Mouse (Mus musculus) adipocyte (in vitro differentiated cells): ENCODE data around the gene Pex11a.

Experiments used
- DNase-seq: peaks from one replicate; pipeline ENCODE4 v3.0.0-alpha.2; 2016; ENCODE audit warnings: low spot score

The Pex11a gene

DNA sequence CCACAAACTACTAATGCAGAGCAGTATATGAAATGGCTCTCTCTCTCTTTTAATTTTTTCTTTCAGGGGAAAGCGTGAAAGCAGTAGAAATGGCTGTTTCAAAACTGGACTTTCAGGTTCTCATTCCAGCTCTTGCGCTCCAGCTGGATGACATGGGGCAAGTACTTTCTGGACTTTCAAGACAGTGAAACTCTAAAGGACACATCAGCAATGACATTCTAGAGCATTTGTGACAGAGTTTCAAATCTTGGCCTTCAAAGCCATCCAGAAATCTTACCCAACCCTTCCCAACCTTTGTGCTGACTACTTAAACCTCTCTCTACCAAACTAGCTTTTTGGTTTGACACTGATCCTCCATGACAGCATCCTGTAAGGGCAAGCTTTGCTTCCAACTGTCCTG lies 4.0 kb downstream of the Pex11a start:
- DNase-seq, result peak; percentile 38

DNA sequence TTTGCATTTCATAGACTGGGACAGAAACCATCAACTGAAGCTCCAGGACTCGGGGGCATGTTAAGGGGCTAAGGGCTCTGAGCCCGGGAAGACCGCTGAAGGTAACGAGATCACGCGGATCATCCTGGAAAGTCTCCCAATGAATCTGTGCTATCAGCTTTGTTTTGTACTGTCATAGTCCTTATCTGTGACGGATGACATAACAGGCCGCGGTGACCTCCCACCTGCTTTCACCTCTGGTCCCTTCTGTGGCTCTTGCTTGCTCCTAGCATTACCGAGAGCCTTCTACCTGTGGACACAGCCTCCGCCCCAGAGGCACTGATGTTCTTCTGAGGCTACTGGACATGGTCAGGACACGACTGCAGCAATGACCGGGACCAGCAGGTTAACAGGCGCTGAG lies 6.4 kb downstream of the Pex11a start:
- DNase-seq, result no peak

DNA sequence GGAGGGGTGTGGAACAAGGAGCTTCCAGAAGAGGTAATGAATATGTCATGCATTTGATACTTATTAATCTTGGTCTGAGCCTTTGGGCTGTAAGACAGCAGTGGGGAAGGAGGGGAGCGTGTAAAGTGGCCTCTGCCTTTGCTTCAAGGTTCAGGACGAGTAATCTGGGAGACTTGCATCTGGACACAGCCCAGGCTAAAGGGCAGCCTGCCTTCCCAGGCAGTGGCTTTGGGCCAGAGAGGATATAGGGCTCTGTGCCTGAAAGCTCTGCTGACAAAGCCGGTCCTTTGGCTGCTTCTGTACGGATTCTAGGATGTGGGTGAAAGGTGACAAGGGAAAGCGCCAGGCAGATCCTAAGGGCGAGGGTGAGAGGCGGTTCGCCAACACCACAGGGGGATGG lies 8.4 kb downstream of the Pex11a start:
- peak; percentile 96 for DNase-seq

DNA sequence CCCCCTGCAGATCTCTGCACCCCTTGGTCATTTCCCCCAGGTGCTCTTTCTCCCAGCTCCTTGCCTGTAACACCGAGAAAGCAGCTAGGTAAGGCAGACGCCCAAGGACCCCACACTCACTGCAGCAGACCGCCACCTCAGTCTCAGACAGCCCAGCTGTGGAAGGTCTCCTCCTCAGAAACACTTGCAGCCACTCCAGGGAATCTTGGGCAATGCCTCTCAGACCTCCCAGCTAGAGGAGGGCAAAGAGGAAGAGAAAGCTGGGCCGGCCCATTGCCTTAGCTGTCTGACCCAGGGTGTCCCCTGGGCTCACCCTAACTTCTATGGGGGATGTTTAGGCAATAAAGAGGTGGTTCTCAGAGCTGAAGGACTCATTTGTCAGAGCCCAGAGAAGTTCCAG lies 10.3 kb downstream of the Pex11a start, which contains the start of gene Plin1:
Plin1 (minus strand) TSS at position 282 of the 400 bp plus-strand sequence.
- peak; percentile 88 for DNase-seq

DNA sequence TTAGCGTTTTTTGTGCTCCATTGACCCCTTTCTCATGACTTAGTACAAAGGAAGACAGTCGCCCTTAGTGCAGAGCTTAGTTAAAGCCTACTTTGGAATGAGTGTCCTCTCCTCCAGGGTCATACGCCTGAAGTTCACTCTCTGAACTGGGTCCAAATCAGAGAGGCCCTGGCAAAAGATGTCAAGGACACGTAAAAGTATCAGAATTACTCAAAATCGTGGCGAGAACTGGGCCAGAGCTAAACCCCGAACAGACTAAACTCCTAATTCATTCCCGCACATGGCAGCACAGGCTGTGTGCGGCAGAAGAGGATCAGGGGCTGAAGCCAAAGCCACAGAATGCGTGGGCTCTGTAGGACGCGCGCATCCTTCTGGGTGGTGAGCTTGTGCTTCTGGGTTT lies 11.5 kb downstream of the Pex11a start:
- peak; percentile 44 for DNase-seq

DNA sequence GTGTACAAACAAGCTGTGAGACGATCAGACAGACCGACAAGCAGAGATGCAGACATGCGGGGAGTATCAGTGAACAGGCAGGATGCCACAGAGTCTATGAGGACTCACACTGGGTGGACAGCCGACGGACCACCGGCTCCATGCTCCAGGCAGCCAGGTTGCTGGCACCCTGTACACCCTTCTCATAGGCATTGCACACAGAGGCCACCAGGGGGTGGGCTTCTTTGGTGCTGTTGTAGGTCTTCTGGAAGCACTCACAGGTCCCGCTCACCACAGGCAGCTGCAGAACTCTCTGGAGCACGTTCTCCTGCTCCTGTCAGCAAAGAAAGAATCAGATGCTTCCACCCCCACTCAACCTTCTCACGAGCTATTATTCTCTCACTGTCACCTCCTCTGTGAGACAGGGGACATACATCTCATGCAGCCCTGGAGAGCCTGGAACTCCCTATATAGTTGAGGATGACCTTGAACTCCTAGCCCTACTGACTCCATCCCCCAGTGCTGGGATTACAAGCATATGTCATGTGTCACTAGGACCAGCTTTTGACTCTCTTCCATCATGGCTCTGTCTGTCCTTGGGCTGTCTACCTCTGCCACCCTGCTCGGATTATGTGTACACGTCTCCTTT lies 13.1 kb downstream of the Pex11a start:
- peak; percentile 60 for DNase-seq

DNA sequence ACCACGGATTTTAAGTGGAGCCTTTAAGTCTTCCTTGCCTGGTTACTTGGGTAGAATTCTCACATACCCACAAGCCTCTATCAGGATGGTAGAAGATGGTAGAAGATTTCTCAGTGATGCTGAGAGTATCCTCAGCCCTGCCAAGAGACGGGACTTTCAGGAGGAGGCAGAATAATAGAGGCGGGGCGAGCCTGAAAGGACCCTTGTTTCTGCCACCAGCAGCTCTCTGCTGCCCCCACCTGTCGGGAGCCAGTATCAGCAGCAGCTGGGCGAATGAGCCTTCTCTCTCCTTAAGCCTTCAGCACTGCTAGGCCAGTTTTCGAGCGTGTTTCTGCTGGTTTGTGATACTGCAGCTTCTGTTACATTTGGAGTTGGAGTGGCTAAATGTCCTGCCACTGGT lies 13.8 kb downstream of the Pex11a start:
- DNase-seq, result peak; percentile 72

DNA sequence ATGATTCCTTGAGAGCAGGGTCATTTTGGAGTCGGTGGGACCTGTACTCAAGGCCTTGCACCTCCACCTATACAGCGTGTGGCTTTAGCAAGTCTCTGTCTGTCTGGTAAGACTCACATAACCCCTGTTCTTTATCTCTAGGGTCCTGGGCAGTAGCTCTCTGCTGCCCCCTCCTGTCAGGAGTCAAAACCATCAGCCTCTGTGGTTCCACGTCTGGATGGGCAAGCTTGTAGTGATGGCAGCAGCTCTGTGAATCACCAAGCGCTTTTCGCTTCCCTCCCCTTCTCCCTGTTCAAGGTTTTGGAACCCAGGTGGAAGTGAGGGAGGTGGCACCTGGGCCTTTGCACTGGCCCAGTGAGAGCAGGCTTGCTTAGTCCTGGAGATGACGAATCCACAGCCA lies 14.7 kb downstream of the Pex11a start:
- peak; percentile 77 for DNase-seq

DNA sequence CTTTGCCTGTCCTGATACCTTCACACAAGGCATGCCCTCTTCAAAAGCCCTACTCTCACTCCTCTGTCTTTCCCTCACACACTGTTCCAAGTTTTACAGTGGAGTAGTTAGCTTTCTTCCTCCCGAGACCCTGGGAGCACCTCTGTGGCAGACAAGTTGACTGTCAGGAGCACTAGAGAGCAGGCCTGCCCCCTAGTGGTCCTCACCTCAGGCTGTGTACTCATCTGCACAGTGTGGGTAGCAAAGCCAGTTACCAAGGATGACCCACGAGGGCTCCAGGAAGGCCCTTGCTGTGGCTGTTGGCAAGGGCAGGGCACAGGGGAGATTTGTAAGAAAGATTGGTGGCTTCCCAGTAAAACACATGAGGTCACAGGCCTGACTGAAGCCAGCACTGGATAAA lies 15.8 kb downstream of the Pex11a start:
- peak; percentile 70 for DNase-seq

DNA sequence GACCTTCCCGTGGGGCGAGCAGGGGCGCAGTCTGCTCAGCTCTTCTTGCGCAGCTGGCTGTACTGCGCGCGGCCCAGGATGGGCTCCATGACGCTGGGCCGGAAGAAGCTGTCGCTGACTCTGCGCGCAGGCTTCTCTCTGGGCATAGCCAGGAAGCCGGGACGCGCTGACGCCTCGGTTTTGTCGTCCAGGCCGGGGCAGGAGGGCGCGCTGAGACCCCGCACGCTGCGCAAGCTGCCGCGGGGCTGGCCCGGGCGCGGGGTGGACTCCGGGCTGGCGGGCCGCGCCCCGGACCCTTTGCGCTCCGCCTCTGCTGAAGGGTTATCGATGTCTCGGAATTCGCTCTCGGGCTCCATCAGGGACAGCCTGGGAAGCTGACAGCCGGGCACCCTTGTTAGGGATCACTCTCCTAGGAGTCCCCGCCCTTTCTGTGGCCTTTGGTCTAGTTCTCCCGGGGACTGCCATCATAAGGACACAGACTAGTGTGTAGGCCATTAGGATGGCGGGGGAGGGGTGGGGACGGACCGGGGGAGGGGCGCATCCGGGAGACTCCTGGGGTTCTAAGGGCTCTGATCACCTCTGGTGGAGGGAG lies 21.4 kb downstream of the Pex11a start:
- DNase-seq, result peak; percentile 76

DNA sequence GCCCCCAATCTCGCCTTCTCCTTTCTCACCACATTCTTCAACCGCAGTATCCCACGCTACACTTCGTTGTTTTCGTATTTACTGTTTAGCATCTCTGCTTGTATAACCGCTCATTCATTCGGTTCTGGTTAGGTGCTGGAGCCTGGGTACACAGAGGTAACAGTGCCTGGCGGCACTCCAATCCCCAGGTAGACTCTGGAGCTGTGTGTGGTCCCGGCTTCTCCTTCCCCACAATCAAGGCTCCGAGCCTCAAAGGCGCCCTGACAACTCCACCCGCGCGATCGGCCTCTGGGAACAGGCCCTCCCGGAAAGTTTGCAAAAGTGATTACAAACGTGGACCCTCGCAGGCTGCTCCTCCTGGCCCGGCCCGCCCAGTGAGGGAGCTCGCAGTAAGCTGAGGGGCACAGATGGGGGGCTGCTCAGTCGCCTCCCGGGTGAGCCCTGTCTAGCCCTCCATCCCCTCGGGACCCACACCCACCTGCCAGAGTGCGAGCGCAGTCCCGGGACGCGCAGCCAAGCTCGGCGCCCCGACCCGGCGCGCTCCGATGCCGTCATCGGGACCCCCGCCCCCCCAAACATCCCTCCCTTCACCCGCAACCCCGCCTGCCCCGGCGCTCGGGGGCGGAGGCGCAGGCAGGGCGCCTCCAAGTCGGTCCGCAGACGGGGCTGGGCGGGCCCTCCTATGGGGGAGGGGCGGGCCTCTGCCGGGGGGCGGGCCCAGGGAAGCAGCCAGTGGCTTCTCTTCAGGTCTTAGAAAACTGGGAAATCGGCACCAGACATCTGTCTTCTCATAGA lies 27.5 kb downstream of the Pex11a start, which contains the start of gene Kif7:
Kif7 (minus strand) TSS at position 534 of the 795 bp plus-strand sequence.
- DNase-seq, result peak; percentile 66

DNA sequence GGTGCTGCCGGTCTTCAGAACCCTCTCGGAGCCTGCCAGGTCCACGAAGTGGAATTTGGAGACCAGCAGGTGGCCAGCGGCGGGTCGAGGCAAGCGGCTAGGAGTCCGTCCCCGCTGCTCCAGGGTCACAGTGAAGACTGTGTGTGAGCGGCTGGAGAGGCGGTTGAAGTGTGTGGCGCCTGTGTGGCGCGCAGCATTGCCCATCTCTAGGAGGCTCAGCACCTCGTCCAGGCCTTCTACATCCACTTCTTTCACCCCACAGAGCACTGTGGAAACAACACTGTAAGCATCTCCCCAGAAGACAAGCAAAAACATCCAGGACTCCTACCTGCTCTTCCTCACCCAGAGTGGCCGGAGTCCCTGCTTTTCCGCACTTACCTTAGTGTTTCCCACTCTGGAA lies 32.1 kb downstream of the Pex11a start:
- no peak for DNase-seq

DNA sequence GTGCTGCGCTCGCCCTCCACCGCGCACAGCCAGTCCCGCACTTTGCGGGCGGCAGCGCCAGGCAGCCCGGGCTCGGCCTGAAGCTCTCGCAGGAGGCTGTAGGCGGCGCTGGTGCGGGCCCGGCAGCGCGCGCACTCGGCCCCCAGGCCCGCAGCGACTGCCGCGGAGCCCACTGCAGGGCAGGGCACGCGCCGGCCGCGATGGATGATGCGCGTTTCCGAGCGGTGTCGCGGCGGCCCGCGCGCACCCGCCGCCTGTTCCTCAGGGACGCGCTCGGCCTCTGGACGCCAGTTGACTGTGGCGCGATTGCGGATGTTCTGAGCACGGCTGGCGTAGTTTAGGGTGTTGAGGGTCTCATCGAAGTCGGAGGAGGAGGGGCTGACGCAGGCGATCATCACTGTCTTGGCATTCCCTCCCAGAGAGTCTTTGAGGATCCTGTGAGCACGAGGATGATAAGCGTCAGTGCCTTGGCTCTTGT lies 32.8 kb downstream of the Pex11a start:
- DNase-seq, result no peak

DNA sequence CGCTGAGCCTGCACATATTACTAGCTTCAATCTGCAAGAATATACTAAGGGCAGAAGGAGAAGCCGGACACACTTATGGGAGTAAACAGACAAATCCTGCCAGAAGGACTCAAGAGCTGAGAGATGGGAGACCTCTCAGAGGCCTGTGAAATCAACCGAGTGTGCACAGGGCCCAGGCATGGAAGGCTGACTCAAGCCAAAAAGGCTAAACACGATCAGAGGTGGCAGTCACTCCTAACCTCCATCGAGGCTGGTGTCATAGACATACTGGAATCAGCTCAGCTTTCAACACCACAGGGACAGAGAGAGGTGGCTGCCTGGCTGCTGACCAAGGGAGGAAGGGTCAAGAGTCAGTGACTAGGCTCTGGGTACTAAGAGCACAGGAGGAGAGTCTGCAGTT lies 37.7 kb downstream of the Pex11a start:
- DNase-seq, result peak; percentile 25

DNA sequence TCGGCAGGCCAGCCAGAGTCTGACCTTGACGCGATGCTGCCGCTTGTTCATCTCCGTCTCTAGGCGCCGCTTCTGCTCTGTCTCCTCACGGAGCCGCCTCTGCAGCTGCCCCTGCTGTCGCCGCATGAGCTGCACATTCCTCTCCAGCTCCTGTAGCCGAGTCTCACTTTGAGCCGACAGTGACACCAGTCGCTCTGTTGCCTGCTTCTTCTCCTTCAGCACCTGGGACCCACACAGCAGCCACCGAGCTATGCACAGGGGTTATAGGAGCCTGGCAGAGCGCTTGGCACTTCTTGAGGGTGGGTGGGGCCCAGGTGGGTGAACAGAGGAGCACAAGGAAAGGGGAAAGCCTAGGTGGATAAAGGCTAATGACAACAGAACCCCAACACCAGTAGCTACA lies 40.2 kb downstream of the Pex11a start:
- no peak for DNase-seq

DNA sequence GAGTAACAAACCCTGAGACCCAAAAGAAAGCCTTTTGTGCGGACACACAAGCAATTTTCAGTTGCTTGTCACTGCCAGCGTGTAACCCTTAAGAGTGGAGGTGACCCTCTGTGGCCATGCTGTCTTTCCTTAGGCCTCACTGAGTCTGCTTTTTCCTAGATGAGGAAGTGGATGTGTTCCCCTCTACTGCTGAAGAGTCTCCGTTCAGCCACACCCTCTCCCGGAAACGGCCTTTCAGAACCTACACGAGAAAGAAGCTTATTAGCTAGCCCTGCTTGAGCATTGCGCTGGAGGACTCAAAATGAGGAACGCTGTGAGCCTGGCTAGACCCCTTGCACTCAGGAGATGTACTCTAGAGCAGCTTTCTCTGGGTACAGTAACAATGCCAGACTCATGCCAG lies 46.4 kb downstream of the Pex11a start:
- DNase-seq, result no peak
